Mouse (Mus musculus) liver, embryonic 13.5 days (tissue): ENCODE results near the gene Vps33b. TPM values are rescaled to one million over a fixed set of nuclear protein-coding genes. Genes with fewer than 3 reads are reported as not detected.

Source experiments
- ATAC-seq: fragments of 200-750 bp; cut with Nextera tagmentation; 2 replicates; pipeline ENCODE4 v1.8.0; 2017; ENCODE audit warnings: low read depth, mild to moderate bottlenecking, moderate number of reproducible peaks, moderate library complexity
- DNase-seq: peaks from one replicate; pipeline ENCODE4 v3.0.0; 2022
- H3K27ac ChIP-seq: fragments of 300-500 bp; sonication (generic); 2 replicates; pipeline ENCODE4 v1.5.1; 2015; ENCODE audit warnings: moderate library complexity, mild to moderate bottlenecking, inconsistent platforms
- H3K27me3 ChIP-seq: fragments of 300-500 bp; sonication (generic); 2 replicates; pipeline ENCODE4 v1.6.1; 2015; ENCODE audit warnings: mild to moderate bottlenecking, inconsistent platforms
- H3K36me3 ChIP-seq: fragments of 300-500 bp; sonication (generic); 2 replicates; pipeline ENCODE4 v1.6.1; 2015; ENCODE audit warnings: mild to moderate bottlenecking, inconsistent platforms
- H3K4me1 ChIP-seq: fragments of 300-500 bp; sonication (generic); replicated peaks from 2 replicates; pipeline ENCODE4 v1.6.1; 2015; ENCODE audit warnings: inconsistent platforms
- H3K4me2 ChIP-seq: fragments of 300-500 bp; sonication (generic); 2 replicates; pipeline ENCODE4 v1.6.1; 2015; ENCODE audit warnings: inconsistent platforms, mild to moderate bottlenecking, moderate library complexity
- H3K4me3 ChIP-seq: fragments of 300-500 bp; sonication (generic); replicated peaks from 2 replicates; pipeline ENCODE4 v1.5.1; 2015; ENCODE audit warnings: mild to moderate bottlenecking, inconsistent platforms
- H3K9ac ChIP-seq: fragments of 300-500 bp; sonication (generic); 2 replicates; pipeline ENCODE4 v1.6.1; 2015; ENCODE audit warnings: mild to moderate bottlenecking, inconsistent platforms
- H3K9me3 ChIP-seq: fragments of 300-500 bp; sonication (generic); replicated peaks from 2 replicates; pipeline ENCODE4 v1.6.1; 2016; ENCODE audit warnings: inconsistent platforms
- WGBS: fragments of 180-500 bp; shearing (Covaris S2); methylation state at CpG from one replicate; pipeline ENCODE4 v1.1.7; 2015; ENCODE audit not compliant: insufficient replicate concordance; 5-methylcytosine and 5-hydroxymethylcytosine counted together
- polyA plus RNA-seq: library from polyadenylated mRNA; unstranded; fragments of >200 nt; fragmentation: Nextera tagmentation; extraction: Ambion mirVana; gene quantifications from 2 replicates; pipeline ENCODE4 v1.2.1, GENCODE M21; 2015

Gene Vps33b
- polyA plus RNA-seq, 1 experiment from 2014 or later = 4.4 TPM

DNA sequence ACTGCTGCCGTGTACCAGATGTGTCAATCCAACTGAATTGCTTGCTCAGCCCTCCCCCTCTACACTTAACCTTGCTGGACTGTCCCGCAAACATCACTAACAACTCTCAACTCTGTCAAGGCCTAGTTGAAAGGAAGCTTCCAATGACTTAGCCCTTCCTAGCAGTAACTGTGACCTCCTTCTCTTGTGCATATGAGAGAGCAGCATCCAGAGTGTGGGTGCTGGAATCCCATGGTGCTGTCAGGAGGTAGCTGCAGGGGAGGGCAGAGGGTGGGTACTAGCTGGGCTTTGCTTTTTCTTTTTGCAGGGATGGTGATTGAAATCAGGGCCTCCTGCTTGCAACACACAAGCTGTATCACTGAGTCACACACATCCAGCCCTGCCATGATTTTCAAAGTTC is 4.0 kb downstream of the Vps33b start:
- H3K4me3 ChIP-seq = no peak overlapping the region
- H3K9me3 ChIP-seq = no peaks in the 10 kb centered on the region
- peaks cover 42% of the 10 kb centered on the region for H3K4me1 ChIP-seq
- no peak for DNase-seq
- H3K27me3 ChIP-seq = no peaks in the 10 kb centered on the region
- H3K4me2 ChIP-seq = no peak overlapping the region
- H3K9ac ChIP-seq = no peak overlapping the region; the same call in 1 of the 2 replicates
- peaks cover 55% of the 10 kb centered on the region for H3K36me3 ChIP-seq
- no peak overlapping the region for H3K27ac ChIP-seq
- ATAC-seq = no peak
- 60% methylated on average over 2 of the region's 2 CpGs for WGBS

DNA sequence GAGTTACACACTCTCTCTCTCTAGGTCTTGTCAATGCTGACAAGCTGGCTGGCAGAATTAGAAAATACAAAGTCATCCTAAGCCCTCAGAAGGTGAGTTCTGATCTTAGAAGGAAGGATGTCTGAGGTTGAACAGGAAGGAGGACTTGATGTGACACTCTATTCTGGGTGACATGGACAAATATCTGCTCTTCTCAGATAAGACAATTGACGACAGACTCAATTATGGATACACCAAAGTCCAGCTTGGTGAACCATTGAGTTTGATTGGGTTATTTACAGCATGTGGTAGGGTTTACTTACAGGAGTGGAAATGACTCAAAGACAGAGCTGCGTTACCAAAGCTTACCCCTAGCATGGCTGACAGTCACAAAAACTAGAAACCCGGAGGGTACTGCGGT is 6.9 kb downstream of the Vps33b start:
- ATAC-seq (no peak), DNase-seq (no peak)
- Histone ChIP-seq H3K4me2 (no peak overlapping the region), H3K4me1 (peaks cover 20% of the 10 kb centered on the region; the same call in 1 of the 2 replicates), H3K9me3 (no peaks in the 10 kb centered on the region), H3K27ac (no peak overlapping the region), H3K27me3 (no peaks in the 10 kb centered on the region), H3K4me3 (no peak overlapping the region), H3K36me3 (peaks cover 78% of the 10 kb centered on the region), H3K9ac (no peak overlapping the region)
- WGBS = 57% methylated on average over 4 of the region's 4 CpGs

DNA sequence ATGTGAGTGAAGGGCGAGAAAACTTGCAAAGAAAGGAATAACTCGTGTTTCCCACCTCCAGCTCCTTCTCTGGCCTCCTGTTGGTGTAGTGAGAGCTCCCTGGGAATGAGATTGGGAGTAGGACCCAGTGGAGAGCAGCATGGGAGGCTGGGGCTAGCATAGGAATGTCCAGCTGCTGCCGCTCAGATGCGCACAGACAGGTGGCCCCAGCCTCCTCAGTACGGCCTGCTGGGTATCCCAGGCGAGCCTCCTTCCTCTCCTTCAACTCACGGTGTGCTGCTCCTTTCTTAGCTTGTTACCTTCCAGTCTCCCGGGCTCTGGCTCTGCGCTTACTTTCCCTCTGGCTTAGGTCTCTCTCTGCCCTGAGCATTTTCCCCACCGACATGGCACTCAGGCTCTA is 10.6 kb downstream of the Vps33b start:
- Histone ChIP-seq H3K9ac (0 out of 2 replicates have a peak overlapping the region, but pooled peaks have one; percentile 5), H3K4me3 (no peak overlapping the region), H3K4me2 (no peak overlapping the region), H3K27me3 (no peaks in the 10 kb centered on the region), H3K27ac (no peak overlapping the region), H3K9me3 (no peaks in the 10 kb centered on the region), H3K36me3 (peaks cover 75% of the 10 kb centered on the region), H3K4me1 (peaks cover 18% of the 10 kb centered on the region)
- WGBS = 81% methylated on average over 10 of the region's 10 CpGs
- DNase-seq (no peak), ATAC-seq (no peak)

DNA sequence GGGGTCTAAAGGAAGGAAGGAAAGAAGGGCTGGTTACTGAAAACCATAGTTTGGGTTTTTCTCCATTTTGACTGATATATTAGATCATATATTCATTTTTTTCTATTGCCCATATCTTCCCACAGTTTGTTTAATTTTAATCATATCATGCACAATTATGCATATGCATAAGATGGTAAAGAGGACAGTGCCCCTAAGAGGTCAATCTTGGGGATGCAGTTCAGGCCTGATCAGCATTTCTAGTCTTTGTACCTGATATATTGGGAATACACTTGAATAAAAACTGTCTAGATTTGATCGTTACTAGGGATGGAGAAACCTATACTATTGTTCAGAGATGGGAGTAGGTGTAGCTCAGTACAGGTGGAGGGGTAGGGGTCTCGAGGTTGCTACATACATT is 11.5 kb downstream of the Vps33b start:
- ATAC-seq = no peak
- Histone ChIP-seq H3K27me3 (no peaks in the 10 kb centered on the region), H3K4me3 (no peak overlapping the region), H3K9me3 (no peaks in the 10 kb centered on the region), H3K27ac (no peak overlapping the region), H3K4me1 (peaks cover 17% of the 10 kb centered on the region), H3K4me2 (no peak overlapping the region), H3K9ac (no peak overlapping the region), H3K36me3 (peaks cover 78% of the 10 kb centered on the region)
- 77% methylated on average over 2 of the region's 2 CpGs for WGBS
- DNase-seq = no peak

DNA sequence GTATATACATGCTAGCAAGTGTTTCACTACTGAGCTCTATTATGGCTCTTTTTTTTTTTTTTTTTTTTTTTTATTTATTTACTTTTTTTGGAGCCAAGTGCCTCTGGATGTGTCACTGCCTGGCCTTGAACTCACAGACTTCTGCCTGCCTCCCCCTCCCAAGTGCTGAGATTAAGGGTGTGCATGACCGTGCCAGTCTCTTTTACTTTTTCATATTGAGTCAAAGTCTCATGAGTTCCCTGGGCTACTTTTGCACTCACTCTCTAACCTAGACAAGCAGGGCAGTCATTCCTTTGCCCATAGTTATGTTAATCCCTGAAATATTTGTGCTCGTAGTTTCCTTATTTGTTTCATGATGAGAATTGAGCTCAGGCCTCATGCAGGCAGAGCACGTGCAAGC is 12.2 kb downstream of the Vps33b start:
- Histone ChIP-seq H3K9ac (no peak overlapping the region), H3K4me3 (no peak overlapping the region), H3K27ac (no peak overlapping the region), H3K4me1 (peaks cover 16% of the 10 kb centered on the region), H3K4me2 (no peak overlapping the region), H3K9me3 (no peaks in the 10 kb centered on the region), H3K36me3 (peaks cover 78% of the 10 kb centered on the region), H3K27me3 (no peaks in the 10 kb centered on the region)
- DNase-seq (no peak), ATAC-seq (no peak)
- 84% methylated on average over 3 of the region's 3 CpGs for WGBS

DNA sequence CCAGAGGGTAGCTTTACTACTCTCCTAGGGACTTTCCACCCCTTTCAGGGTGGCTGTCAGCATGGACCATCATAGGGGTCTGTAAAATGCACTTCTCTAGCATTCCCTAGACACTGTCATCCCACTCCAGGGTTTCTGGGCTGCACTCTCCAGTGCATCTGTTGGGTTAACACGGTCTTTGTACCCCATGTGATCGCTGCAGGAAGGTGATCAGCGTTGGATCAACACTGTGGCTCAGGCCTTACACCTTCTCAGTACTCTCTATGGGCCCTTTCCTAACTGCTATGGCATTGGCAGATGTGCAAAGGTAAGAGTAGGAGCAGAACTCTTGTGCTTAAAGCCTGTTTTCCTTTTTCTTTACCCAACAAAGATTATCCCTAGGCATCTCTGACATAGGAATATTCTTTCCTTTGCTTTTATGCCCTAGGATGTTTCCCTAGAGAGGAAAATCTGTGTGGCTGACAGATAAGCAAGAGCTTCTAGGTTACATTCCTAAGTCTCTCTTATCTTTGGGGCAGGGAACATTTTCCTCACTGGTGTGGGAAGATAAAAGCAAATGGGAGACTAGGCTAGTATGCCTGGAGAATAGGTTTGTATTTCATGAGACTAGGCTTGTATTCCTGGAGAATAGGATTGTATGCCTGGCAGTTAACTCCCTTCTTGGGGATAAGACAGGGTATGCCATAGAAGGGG is 13.9 kb downstream of the Vps33b start:
- 0 out of 2 replicates have a peak, but pooled peaks have one; percentile 43 for ATAC-seq
- peaks cover 79% of the 10 kb centered on the region for H3K36me3 ChIP-seq
- peaks cover 18% of the 10 kb centered on the region for H3K4me1 ChIP-seq
- H3K9me3 ChIP-seq = no peaks in the 10 kb centered on the region
- DNase-seq = no peak
- WGBS = 48% methylated on average over 3 of the region's 3 CpGs
- H3K4me3 ChIP-seq = no peak overlapping the region
- H3K9ac ChIP-seq = no peak overlapping the region
- no peak overlapping the region for H3K4me2 ChIP-seq
- no peaks in the 10 kb centered on the region for H3K27me3 ChIP-seq
- H3K27ac ChIP-seq = 0 out of 2 replicates have a peak overlapping the region, but pooled peaks have one; percentile 0

DNA sequence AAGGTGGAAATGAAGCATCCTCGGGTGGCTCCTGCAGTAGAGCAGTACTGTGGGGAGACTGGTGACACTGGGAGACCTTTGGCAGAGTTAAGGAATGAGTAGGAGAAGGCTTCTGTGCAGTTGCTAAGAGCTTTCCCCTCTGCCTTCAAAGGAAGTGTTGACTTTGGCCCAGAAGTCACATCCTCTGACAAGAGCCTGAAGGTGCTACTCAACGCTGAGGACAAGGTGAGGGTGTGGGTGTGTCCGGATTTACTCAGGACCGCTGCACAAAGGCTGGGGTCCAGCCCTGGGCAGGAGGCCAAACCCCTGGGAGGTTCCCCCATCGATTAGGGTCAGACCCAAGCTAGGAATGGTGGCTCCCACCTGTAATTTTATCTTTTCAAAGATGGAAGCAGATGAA is 14.9 kb downstream of the Vps33b start:
- WGBS = 84% methylated on average over 5 of the region's 5 CpGs
- Histone ChIP-seq H3K4me1 (peaks cover 18% of the 10 kb centered on the region), H3K36me3 (peaks cover 75% of the 10 kb centered on the region)

DNA sequence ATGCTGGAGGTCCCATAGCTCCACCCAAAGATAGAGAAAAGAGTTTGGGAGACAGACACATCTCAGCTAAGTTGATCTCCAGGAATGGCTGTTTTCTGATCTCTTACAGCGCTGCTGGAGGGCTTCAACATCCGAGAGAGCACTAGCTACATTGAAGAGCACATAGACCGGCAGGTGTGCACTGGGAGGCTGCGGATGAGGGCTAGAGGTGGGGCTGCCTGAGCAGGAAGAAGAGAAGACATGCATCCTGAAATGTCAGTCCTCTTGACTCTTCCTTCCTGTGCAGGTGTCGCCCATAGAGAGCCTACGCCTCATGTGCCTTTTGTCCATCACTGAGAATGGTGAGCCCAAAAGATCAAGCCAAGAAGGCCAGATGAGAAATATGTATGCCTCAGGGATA is 16.3 kb downstream of the Vps33b start:
- no peaks in the 10 kb centered on the region for H3K27me3 ChIP-seq
- no peak overlapping the region for H3K4me2 ChIP-seq
- H3K9me3 ChIP-seq = no peaks in the 10 kb centered on the region
- peaks cover 75% of the 10 kb centered on the region for H3K36me3 ChIP-seq
- H3K9ac ChIP-seq = no peak overlapping the region
- ATAC-seq (no peak), DNase-seq (no peak)
- H3K27ac ChIP-seq = no peak overlapping the region
- H3K4me1 ChIP-seq = peaks cover 18% of the 10 kb centered on the region
- no peak overlapping the region for H3K4me3 ChIP-seq
- WGBS = 92% methylated on average over 6 of the region's 6 CpGs

More for the DNA sequence above, 14.9 kb downstream of the Vps33b start:
- Histone ChIP-seq H3K9ac (no peak overlapping the region), H3K4me3 (no peak overlapping the region), H3K27me3 (no peaks in the 10 kb centered on the region), H3K4me2 (no peak overlapping the region), H3K27ac (no peak overlapping the region), H3K9me3 (no peaks in the 10 kb centered on the region)
- DNase-seq (no peak), ATAC-seq (no peak)

DNA sequence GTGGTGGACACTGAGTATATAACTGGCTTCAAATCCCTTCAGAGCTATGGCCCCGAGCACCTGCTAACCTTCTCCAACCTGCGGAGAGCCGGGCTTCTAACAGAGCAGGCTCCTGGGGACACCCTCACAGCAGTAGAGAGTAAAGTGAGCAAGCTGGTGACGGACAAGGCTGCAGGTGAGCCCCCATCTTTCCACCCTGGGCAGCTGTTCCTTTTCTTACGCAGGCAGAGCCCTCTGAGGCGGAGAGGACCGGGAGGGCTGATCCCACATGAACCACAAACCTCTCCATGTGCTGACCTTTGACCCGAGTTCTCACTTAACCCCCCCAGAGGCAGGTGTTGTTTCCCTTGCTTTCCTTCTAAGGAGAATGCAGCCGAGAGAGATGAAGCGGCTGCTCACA is 18.3 kb downstream of the Vps33b start:
- H3K36me3 ChIP-seq = peaks cover 73% of the 10 kb centered on the region
- no peak overlapping the region for H3K27ac ChIP-seq
- ATAC-seq (no peak), DNase-seq (no peak)
- no peak overlapping the region for H3K9ac ChIP-seq
- no peaks in the 10 kb centered on the region for H3K9me3 ChIP-seq
- no peak overlapping the region for H3K4me3 ChIP-seq
- peaks cover 26% of the 10 kb centered on the region for H3K4me1 ChIP-seq
- no peak overlapping the region for H3K4me2 ChIP-seq
- no peaks in the 10 kb centered on the region for H3K27me3 ChIP-seq
- 80% methylated on average over 10 of the region's 10 CpGs for WGBS

DNA sequence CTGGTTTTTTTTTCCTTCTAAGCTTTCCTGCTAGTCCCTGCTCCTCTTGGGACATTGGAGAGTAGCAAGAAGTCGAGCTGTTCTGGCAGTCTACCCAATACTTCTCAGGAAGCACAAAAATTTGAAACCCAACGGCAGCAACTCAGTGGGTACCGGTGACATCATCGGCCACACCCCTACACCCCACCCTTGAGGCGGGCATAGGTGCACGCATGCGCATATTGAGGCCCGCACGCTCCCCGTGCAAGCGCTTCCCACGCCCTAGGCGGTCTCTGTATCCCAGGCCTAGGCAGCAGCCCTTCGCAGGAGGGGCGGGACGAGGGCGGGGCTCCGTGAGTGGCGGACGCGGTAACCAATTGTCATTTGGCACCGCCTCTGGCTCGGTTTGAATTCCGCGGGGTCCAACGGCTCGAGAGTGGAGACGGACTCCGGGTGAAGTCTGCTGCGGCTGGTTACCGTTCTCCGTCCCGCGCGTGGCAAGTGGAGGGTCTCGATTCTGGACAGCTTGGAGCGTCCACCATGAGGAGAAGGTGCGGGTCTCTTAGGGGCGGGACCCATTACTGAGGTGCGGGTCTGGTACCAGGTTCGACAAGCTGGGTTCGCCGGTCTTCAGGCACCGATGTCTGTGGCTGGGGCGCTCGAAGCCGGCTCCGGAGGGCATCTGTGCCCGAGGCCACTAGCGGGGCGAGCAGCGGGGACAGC is 24.8 kb downstream of the Vps33b start, which contains the start of gene Prc1:
Gene Prc1, plus strand, starts transcription at position 389 of the 702 bp plus-strand sequence.
- H3K27ac ChIP-seq = peak within 1 kb of the TSS; percentile 93
- H3K4me3 ChIP-seq = peak within 1 kb of the TSS; percentile 91
- ATAC-seq (peak; percentile 98), DNase-seq (peak; percentile 100)
- WGBS = under 1% methylated on average over 52 of the region's 52 CpGs
- H3K4me1 ChIP-seq = peaks cover 56% of the 10 kb centered on the region
- no peaks in the 10 kb centered on the region for H3K27me3 ChIP-seq
- no peaks in the 10 kb centered on the region for H3K9me3 ChIP-seq
- peak within 1 kb of the TSS; percentile 73 for H3K4me2 ChIP-seq
- peaks cover 48% of the 10 kb centered on the region for H3K36me3 ChIP-seq
- peak within 1 kb of the TSS; percentile 98 for H3K9ac ChIP-seq

DNA sequence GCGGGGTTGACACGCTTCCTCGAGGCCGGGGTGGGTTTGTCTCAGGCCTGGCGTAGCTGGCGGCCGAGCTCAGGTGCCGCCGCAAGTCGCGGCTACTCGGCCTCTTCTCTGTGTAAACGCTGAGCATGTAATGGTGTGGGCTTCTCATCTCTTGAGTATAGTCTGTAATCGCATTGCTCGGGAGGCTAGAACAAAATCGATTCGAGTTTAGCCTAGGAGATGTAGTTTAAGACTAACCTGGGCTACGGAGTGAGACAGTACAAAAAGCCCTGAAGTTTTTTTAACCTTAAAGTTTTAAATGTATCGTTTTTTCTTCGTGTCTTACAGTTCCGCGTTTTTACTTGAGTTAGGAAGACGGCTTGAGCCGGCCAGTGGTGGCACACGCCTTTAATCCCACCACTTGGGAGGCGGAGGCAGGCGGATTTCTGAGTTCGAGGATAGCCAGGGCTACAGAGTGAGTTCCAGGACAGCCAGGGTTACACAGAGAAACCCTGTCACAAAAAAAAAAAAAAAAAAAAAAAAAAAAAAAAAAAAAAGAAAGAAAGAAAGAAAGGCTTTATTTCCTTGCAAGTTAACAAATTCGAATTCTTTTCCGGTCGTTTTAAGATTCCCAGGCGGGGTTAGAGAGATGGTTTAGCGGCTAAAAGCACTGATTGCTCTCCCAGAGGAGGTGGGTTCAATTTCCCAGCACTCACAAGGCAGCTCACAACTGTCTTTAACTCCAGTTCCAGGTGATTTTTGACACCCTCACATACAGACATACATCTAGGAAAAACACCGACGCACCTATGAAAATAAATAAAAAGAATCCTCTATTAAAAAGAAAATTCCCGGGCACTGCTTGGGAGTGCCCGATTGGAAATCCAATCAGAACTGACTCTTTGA is 25.6 kb downstream of the Vps33b start:
- peak overlapping the region; percentile 73 for H3K4me2 ChIP-seq
- peak overlapping the region; percentile 93 for H3K27ac ChIP-seq
- H3K4me1 ChIP-seq = peaks cover 64% of the 10 kb centered on the region
- WGBS = 7% methylated on average over 37 of the region's 37 CpGs
- ATAC-seq (peak; percentile 38; the same call in 1 of the 2 replicates), DNase-seq (no peak)
- H3K4me3 ChIP-seq = peak overlapping the region; percentile 91
- H3K9ac ChIP-seq = peak overlapping the region; percentile 98
- H3K36me3 ChIP-seq = peaks cover 50% of the 10 kb centered on the region
- no peaks in the 10 kb centered on the region for H3K27me3 ChIP-seq
- no peaks in the 10 kb centered on the region for H3K9me3 ChIP-seq
